In genomic region chr11:53874706-53875105, GRCm38 (mm10) we compare ENCODE assay signal across 12 mouse cellular contexts. TPM values are rescaled to one million over a fixed set of nuclear protein-coding genes. Genes with fewer than 3 reads are reported as not detected.
A peak's percentile ranks its signal among the peaks of the same experiment; 100 is the strongest.
DNase-seq lines count a peak whose midpoint lies in the region; ATAC-seq and TF ChIP-seq lines count a peak whose summit lies in the region.
"Had no signal": no experiment of that assay in that cellular context is flagged by ENCODE, and none has a peak within 500 bp of the region (broad histone marks: within the 10 kb centered on the region; RNA-seq: fewer than 3 reads in every experiment).

No protein-coding gene starts in this region.

- H3K9ac ChIP-seq in liver, adult 2 months (ENCODE audit: low read depth, low read length): no peak overlapping the region
- H3K9ac ChIP-seq in liver, embryonic 11.5 days (ENCODE audit: low read depth, low read length): no peak overlapping the region
- no peak overlapping the region for H3K9ac ChIP-seq in neural tube, embryonic 15.5 days (replicated peaks)
- H3K9ac ChIP-seq: lung, embryonic 15.5 days; neural tube, embryonic 12.5 days had no signal

- no peak for ATAC-seq in liver, embryonic 11.5 days (replicated peaks; ENCODE audit: low FRiP score)
- no peak for ATAC-seq in neural tube, embryonic 15.5 days (ENCODE audit: low FRiP score)

- no peak overlapping the region for H3K4me2 ChIP-seq in liver, embryonic 11.5 days
- no peak overlapping the region for H3K4me2 ChIP-seq in neural tube, embryonic 15.5 days
- H3K4me2 ChIP-seq: lung, embryonic 15.5 days; neural tube, embryonic 12.5 days had no signal

- H3K27ac ChIP-seq in liver, adult 2 months (replicated peaks; ENCODE audit: insufficient read depth, low read depth, low read length): no peak overlapping the region
- no peak overlapping the region for H3K27ac ChIP-seq in liver, embryonic 11.5 days (ENCODE audit: low read depth, low read length)
- H3K27ac ChIP-seq in cortical plate, adult 2 months (ENCODE audit: insufficient read depth, low read length): no peak overlapping the region
- no peak overlapping the region for H3K27ac ChIP-seq in neural tube, embryonic 15.5 days (replicated peaks)
- H3K27ac ChIP-seq: lung, embryonic 15.5 days; neural tube, embryonic 12.5 days had no signal

- no peak overlapping the region for H3K4me3 ChIP-seq in liver, adult 2 months (ENCODE audit: insufficient read depth, low read depth, low read length)
- no peak overlapping the region for H3K4me3 ChIP-seq in liver, embryonic 11.5 days (ENCODE audit: low read depth, low read length)
- no peak overlapping the region for H3K4me3 ChIP-seq in cortical plate, adult 2 months (ENCODE audit: insufficient read depth, low read length)
- no peak overlapping the region for H3K4me3 ChIP-seq in neural tube, embryonic 15.5 days (replicated peaks)
- H3K4me3 ChIP-seq: lung, embryonic 15.5 days; neural tube, embryonic 12.5 days had no signal

- no peaks in the 10 kb centered on the region for H3K9me3 ChIP-seq in liver, embryonic 11.5 days (ENCODE audit: control insufficient read depth, low read length)
- H3K9me3 ChIP-seq in neural tube, embryonic 15.5 days (replicated peaks): no peaks in the 10 kb centered on the region
- H3K9me3 ChIP-seq: lung, embryonic 15.5 days; neural tube, embryonic 12.5 days had no signal

- peaks cover 26% of the 10 kb centered on the region for H3K36me3 ChIP-seq in liver, adult 2 months (ENCODE audit: control insufficient read depth, insufficient read depth, low read length)
- no peaks in the 10 kb centered on the region; the same call in 1 of the 2 replicates for H3K36me3 ChIP-seq in liver, embryonic 11.5 days (ENCODE audit: control insufficient read depth, insufficient read depth, low read length)
- H3K36me3 ChIP-seq in neural tube, embryonic 15.5 days: peaks cover 34% of the 10 kb centered on the region
- H3K36me3 ChIP-seq: lung, embryonic 15.5 days had no signal

- no peaks in the 10 kb centered on the region for H3K79me2 ChIP-seq in liver, adult 2 months (ENCODE audit: control insufficient read depth, insufficient read depth, low read length)

- no peaks in the 10 kb centered on the region for H3K27me3 ChIP-seq in liver, adult 2 months (ENCODE audit: control insufficient read depth, insufficient read depth, low read length)
- H3K27me3 ChIP-seq in liver, embryonic 11.5 days (replicated peaks; ENCODE audit: control insufficient read depth, insufficient read depth, low read length): no peaks in the 10 kb centered on the region
- no peaks in the 10 kb centered on the region for H3K27me3 ChIP-seq in neural tube, embryonic 15.5 days (replicated peaks)
- H3K27me3 ChIP-seq: lung, embryonic 15.5 days; neural tube, embryonic 12.5 days had no signal

- peaks cover 2% of the 10 kb centered on the region; the same call in 1 of the 2 replicates for H3K4me1 ChIP-seq in liver, adult 2 months (ENCODE audit: control insufficient read depth, insufficient read depth, low read length)
- H3K4me1 ChIP-seq in liver, embryonic 11.5 days (replicated peaks; ENCODE audit: control insufficient read depth, insufficient read depth, low read length): no peaks in the 10 kb centered on the region
- H3K4me1 ChIP-seq in cortical plate, adult 2 months (ENCODE audit: control insufficient read depth, insufficient read depth, low read length): no peaks in the 10 kb centered on the region
- H3K4me1 ChIP-seq in neural tube, embryonic 15.5 days: no peaks in the 10 kb centered on the region
- H3K4me1 ChIP-seq: lung, embryonic 15.5 days; neural tube, embryonic 12.5 days had no signal

- peak; percentile 55 for DNase-seq in adrenal gland, postnatal 14 days
- no peak for DNase-seq in adrenal gland, adult 2 months
- DNase-seq in liver, adult 2 months (ENCODE audit: extremely low read depth, low read depth, low spot score): no peak
- DNase-seq in liver, embryonic 11.5 days (ENCODE audit: low spot score): no peak
- peak; percentile 20 to 55 for DNase-seq in thymus, postnatal 10 days (ENCODE audit: low spot score in 2 of 2)
- DNase-seq in layer of hippocampus, adult 11-12 months (ENCODE audit: low spot score): no peak
- DNase-seq: heart, adult 18-20 months; spleen, adult 18-20 months had no signal

- 66% methylated on average over 4 of the region's 4 CpGs for WGBS in liver, adult 2 months
- 69% methylated on average over 4 of the region's 4 CpGs for WGBS in liver, embryonic 11.5 days
- 76% methylated on average over 4 of the region's 4 CpGs for WGBS in neural tube, embryonic 15.5 days

- TF ChIP-seq CTCF in liver, adult 2 months (IDR thresholded peaks at IDR 0.05; ENCODE audit: low read depth, low read length): peak; percentile 65
- peak; percentile 28; the same call in 1 of the 2 replicates for TF ChIP-seq CTCF in cortical plate, adult 2 months (IDR thresholded peaks at IDR 0.05; ENCODE audit: extremely low read depth, insufficient read depth, low read length)

- TF ChIP-seq POLR2A in liver, adult 2 months (IDR thresholded peaks at IDR 0.05; ENCODE audit: extremely low read depth, insufficient read depth, low read length): no peak
- no peak for TF ChIP-seq POLR2A in cortical plate, adult 2 months (IDR thresholded peaks at IDR 0.05; ENCODE audit: extremely low read depth, insufficient read depth, low read length)

RNA-seq across cellular contexts. Expression of gene Gm12216, which starts 15.7 kb away (rescaled TPM):
- 4.6 and 6.0 TPM in 2 replicates for total RNA-seq in adrenal gland, postnatal 14 days (2021)
- 10 to 100 TPM in 1 of 2 experiments, 1 to 10 TPM in 1; 8.4 to 10.8 TPM for total RNA-seq in adrenal gland, adult 2 months (2021)
- polyA plus RNA-seq in adrenal gland, adult 2 months (2012; rRNA removed): 8.4 and 9.6 TPM in 2 replicates
- total RNA-seq in liver, adult 2 months (2014; rRNA removed): 2.2 and 3.2 TPM in 2 replicates
- polyA plus RNA-seq in liver, adult 2 months (2012; rRNA removed): 2.4 and 2.7 TPM in 2 replicates
- polyA plus RNA-seq in liver, embryonic 11.5 days (2014; fragmentation: Nextera tagmentation; extraction: Ambion mirVana): 0.51 TPM in 1 of 2 replicates, not detected in the other
- 3.7 and 5.5 TPM in 2 replicates for polyA plus RNA-seq in cortical plate, adult 2 months (2012; rRNA removed)
- 0.79 and 2.8 TPM in 2 replicates for polyA plus RNA-seq in neural tube, embryonic 15.5 days (2015; fragmentation: Nextera tagmentation; extraction: Ambion mirVana)
- polyA plus RNA-seq: neural tube, embryonic 12.5 days had no signal

RNA-seq across cellular contexts. Expression of gene Slc22a5, which starts 16.8 kb away (rescaled TPM):
- total RNA-seq in adrenal gland, postnatal 14 days (2021): 42.5 and 48.6 TPM in 2 replicates
- 10 to 100 TPM; 38.8 to 41.9 TPM for total RNA-seq in adrenal gland, adult 2 months (2021)
- polyA plus RNA-seq in adrenal gland, adult 2 months (2012; rRNA removed): 39.3 TPM in 2 replicates
- total RNA-seq in liver, adult 2 months (2014; rRNA removed): 19.7 and 20.8 TPM in 2 replicates
- 14.7 and 17.0 TPM in 2 replicates for polyA plus RNA-seq in liver, adult 2 months (2012; rRNA removed)
- 4.4 and 4.8 TPM in 2 replicates for polyA plus RNA-seq in liver, embryonic 11.5 days (2014; fragmentation: Nextera tagmentation; extraction: Ambion mirVana)
- polyA plus RNA-seq in cortical plate, adult 2 months (2012; rRNA removed): 15.0 and 15.1 TPM in 2 replicates
- polyA plus RNA-seq in neural tube, embryonic 15.5 days (2015; fragmentation: Nextera tagmentation; extraction: Ambion mirVana): 8.6 and 10.6 TPM in 2 replicates

Comparison
In these comparisons a context has a peak if more than half of its experiments do, and no peak if none do; other contexts are left out.
1. DNase-seq: peak in adrenal gland, postnatal 14 days (single experiment) and thymus, postnatal 10 days (2 of 2); none in adrenal gland, adult 2 months (single experiment), liver, adult 2 months (single experiment), liver, embryonic 11.5 days (single experiment) and layer of hippocampus, adult 11-12 months (single experiment).